Mouse (Mus musculus) MEL (cell line): ENCODE data around the gene Prpf38b.

Experiments
- CHD2 ChIP-seq: IDR thresholded peaks from 2 replicates; pipeline ENCODE4 v1.6.1; 2011; ENCODE audit warnings: low read length, improper control_type of control experiment
- CTCF ChIP-seq, 3 experiments: IDR thresholded peaks in 2 of 3; conservative IDR thresholded peaks in 1 of 3; 2 replicates each; pipeline ENCODE4 v1.5.1; 2011 to 2012; ENCODE audit warnings: low read length in 3 of 3, low read depth in 2 of 3, mild to moderate bottlenecking in 2 of 3, improper control_type of control experiment in 1 of 3, inconsistent platforms in 1 of 3, mixed read lengths in 1 of 3, moderate library complexity in 1 of 3; ENCODE audit not compliant: control insufficient read depth in 1 of 3, insufficient read depth in 1 of 3, poor library complexity in 1 of 3, severe bottlenecking in 1 of 3
- MAFK ChIP-seq: IDR thresholded peaks from 2 replicates; pipeline ENCODE4 v1.6.1; 2011; ENCODE audit warnings: low read depth, mild to moderate bottlenecking, low read length, improper control_type of control experiment, borderline replicate concordance
- MAX ChIP-seq: IDR thresholded peaks from 2 replicates; pipeline ENCODE4 v1.6.1; 2011; ENCODE audit warnings: low read length, improper control_type of control experiment
- POLR2A ChIP-seq, 2 experiments: IDR thresholded peaks; 2 replicates each; pipeline ENCODE4 v1.6.1; 2011 to 2012; ENCODE audit warnings: low read length in 2 of 2, mild to moderate bottlenecking in 2 of 2, control low read depth in 1 of 2, improper control_type of control experiment in 1 of 2, low read depth in 1 of 2, moderate library complexity in 1 of 2; ENCODE audit not compliant: control insufficient read depth in 1 of 2, insufficient read depth in 1 of 2, poor library complexity in 1 of 2
- RCOR1 ChIP-seq: IDR thresholded peaks from 2 replicates; pipeline ENCODE4 v1.6.1; 2012; ENCODE audit warnings: low read depth, mild to moderate bottlenecking, inconsistent platforms, low read length, improper control_type of control experiment
- TAL1 ChIP-seq: IDR thresholded peaks from 2 replicates; pipeline ENCODE4 v1.6.1; 2012; ENCODE audit warnings: mild to moderate bottlenecking, inconsistent platforms, low read length, moderate library complexity, mixed read lengths
- TCF12 ChIP-seq: IDR thresholded peaks from 2 replicates; pipeline ENCODE4 v1.6.1; 2014; ENCODE audit warnings: low read depth, mild to moderate bottlenecking, inconsistent platforms, low read length, improper control_type of control experiment, moderate library complexity

DNA sequence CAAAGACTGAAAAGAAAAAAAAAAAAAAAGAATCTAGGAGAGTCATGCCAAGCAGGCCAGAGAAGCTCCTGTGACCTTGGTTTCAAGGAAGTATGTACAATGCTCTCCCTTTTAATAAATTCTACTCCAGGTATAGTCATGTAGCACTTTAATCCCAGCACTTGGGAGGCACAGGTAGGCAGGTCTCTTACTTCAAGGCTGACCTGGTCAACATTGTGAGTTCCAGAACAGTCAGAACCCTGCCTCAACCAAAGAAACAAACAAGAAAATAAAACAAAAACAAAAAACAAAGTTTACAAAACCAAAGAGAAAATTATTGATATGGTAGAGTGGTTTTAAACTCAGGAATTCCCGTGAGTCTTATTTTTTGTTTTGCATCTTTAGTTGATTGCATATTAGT is 21.6 kb downstream of the Prpf38b start, which contains the start of gene Fndc7:
- TF ChIP-seq MAX (no peak), TCF12 (no peak), CTCF (IDR thresholded peaks at IDR 0.05 in 2 of 3, conservative IDR thresholded peaks at IDR 0.05 in 1 of 3; ENCODE audit: control insufficient read depth in 1 of 3, insufficient read depth in 1 of 3, low read depth in 2 of 3, low read length in 3 of 3, poor library complexity in 1 of 3, severe bottlenecking in 1 of 3) (no peak), POLR2A (IDR thresholded peaks at IDR 0.05; ENCODE audit: control insufficient read depth in 1 of 2, insufficient read depth in 1 of 2, low read depth in 1 of 2, low read length in 2 of 2, poor library complexity in 1 of 2) (no peak), RCOR1 (no peak), CHD2 (no peak), TAL1 (no peak), MAFK (no peak)
